Mouse (Mus musculus): ENCODE results near the gene Ncaph2. TPM values are rescaled to one million over a fixed set of nuclear protein-coding genes. Genes with fewer than 3 reads are reported as not detected.
A peak's percentile ranks its signal among the peaks of the same experiment; 100 is the strongest.

Ncaph2 gene
- total RNA-seq, 1 experiment from 2014 or later, result 104 TPM

DNA sequence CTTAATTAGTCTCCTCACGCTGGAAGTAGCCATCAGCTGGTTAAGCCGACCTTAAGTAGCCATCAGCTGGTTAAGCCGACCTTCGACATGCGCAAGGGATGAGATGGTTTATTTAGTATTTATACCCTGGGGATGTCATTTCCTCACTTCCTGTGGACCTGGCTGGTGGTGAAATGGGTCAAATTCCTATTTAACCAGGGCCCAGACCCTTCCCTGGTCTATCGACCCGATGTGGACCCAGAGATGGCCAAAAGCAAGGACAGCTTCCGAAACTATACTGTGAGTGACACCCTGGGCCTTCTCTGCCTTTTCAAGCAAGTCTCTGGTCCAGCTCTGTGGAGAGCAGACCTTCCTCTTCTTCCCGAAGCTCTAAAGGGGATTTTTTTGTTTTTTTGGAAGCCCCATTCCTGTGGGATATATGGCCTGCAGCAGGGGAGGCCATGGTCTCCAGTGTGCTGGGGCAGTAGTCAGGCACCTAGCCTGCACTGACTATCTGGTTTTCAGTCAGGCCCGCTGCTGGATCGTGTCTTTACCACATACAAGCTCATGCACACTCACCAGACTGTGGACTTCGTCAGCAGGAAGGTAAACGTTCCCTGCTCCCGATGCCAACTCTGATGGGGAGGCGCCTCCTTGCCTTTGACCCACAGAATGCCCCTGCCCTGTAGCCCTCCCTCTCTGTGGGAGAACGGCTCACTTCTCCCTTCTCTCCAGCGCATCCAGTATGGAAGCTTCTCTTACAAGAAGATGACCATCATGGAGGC, 20.6 kb upstream of the Ncaph2 start:
- ATAC-seq (replicated peaks in 1 of 2; ENCODE audit: insufficient read depth in 1 of 2, low FRiP score in 2 of 2, low TSS enrichment in 1 of 2, low read depth in 1 of 2, poor library complexity in 2 of 2, severe bottlenecking in 2 of 2), result no peak

DNA sequence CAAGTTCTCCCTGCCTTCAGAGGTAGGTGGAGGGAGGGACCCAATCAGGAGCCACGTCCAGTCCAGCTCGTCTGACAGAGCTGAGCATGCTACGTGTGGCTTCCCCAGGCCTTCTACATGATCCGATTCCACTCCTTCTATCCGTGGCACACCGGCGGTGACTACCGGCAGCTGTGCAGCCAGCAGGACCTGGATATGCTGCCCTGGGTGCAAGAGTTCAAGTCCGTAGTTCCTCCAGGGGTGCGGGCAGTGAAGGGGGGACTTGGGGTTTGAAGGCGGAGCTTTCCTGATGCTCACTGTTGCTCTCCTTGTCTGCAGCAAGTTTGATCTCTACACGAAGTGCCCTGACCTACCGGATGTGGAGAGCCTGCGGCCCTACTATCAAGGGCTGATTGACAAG, 19.1 kb upstream of the Ncaph2 start:
- ATAC-seq (replicated peaks in 1 of 2; ENCODE audit: insufficient read depth in 1 of 2, low FRiP score in 2 of 2, low TSS enrichment in 1 of 2, low read depth in 1 of 2, poor library complexity in 2 of 2, severe bottlenecking in 2 of 2), result no peak

- peak; percentile 73 to 91 for ATAC-seq (replicated peaks in 1 of 2; ENCODE audit: insufficient read depth in 1 of 2, low FRiP score in 2 of 2, low TSS enrichment in 1 of 2, low read depth in 1 of 2, poor library complexity in 2 of 2, severe bottlenecking in 2 of 2)
These were observed 15.8 kb upstream of the Ncaph2 start for GRCm38 (mm10) chr15:89339696-89340095.

DNA sequence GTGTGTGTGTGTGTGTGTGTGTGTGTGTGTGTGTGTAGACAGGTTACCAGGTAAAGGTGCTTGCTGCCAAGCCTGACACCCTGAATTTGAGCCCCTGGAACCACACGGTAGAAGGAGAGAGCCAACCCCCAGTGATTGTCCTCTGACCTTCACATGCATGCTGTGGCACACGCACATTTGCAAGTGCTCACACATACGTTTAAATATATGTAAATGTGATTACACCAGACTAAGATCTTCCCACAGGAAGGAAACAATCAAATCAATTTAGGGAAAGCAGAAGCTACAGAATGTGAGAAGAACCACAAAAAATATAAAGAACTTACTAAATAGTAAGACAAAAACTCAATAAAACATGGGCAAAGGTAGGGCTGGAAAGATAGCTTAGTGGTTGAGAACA, 15.4 kb upstream of the Ncaph2 start:
- ATAC-seq (replicated peaks in 1 of 2; ENCODE audit: insufficient read depth in 1 of 2, low FRiP score in 2 of 2, low TSS enrichment in 1 of 2, low read depth in 1 of 2, poor library complexity in 2 of 2, severe bottlenecking in 2 of 2), result peak in 1 of 2 experiments; percentile 43; a peak in 1 of 4 replicates

GRCm38 (mm10) chr15:89341678-89342077, 13.8 kb upstream of the Ncaph2 start:
- ATAC-seq (replicated peaks in 1 of 2; ENCODE audit: insufficient read depth in 1 of 2, low FRiP score in 2 of 2, low TSS enrichment in 1 of 2, low read depth in 1 of 2, poor library complexity in 2 of 2, severe bottlenecking in 2 of 2), result no peak

DNA sequence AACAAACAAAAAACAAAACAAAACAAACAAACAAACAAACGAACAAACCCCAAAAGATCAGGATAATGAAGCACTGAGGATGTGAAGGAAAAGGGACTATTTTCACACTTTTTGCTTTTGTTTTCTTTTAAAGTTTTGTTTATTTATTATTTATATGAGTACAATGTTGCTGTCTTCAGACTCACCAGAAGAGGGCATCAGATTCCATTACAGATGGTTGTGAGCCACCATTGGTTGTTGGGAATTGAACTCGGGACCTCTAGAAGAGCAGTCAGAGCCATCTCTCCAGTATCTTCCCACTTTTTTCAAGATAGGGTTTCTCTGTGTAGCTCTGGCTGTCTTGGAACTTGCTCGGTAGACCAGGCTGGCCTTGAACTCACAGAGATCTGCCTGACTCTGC, 12.2 kb upstream of the Ncaph2 start:
- ATAC-seq (replicated peaks in 1 of 2; ENCODE audit: insufficient read depth in 1 of 2, low FRiP score in 2 of 2, low TSS enrichment in 1 of 2, low read depth in 1 of 2, poor library complexity in 2 of 2, severe bottlenecking in 2 of 2), result no peak

GRCm38 (mm10) chr15:89350447-89350846, 5.1 kb upstream of the Ncaph2 start:
- ATAC-seq (replicated peaks in 1 of 2; ENCODE audit: insufficient read depth in 1 of 2, low FRiP score in 2 of 2, low TSS enrichment in 1 of 2, low read depth in 1 of 2, poor library complexity in 2 of 2, severe bottlenecking in 2 of 2), result no peak

DNA sequence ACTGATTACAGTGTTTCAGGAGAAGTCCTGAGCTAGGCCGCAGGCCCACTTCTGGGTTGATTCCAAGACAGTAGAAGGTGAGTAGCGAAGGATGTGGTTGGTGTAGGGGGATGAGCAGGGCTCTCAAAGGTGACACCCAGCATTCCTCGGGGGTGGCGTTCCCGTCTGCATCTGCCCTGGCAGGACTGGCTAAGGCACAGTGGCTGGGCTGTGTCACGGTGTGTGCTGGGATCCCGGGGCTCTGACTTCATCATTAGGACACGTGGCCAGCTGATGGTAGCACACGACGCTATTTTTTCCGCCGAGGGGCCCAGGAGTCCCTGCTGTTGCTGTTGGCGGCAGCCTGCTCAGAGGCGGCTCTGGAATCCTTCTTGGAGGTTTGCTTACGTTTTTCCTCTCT, 4.2 kb upstream of the Ncaph2 start:
- ATAC-seq (replicated peaks in 1 of 2; ENCODE audit: insufficient read depth in 1 of 2, low FRiP score in 2 of 2, low TSS enrichment in 1 of 2, low read depth in 1 of 2, poor library complexity in 2 of 2, severe bottlenecking in 2 of 2), result no peak

DNA sequence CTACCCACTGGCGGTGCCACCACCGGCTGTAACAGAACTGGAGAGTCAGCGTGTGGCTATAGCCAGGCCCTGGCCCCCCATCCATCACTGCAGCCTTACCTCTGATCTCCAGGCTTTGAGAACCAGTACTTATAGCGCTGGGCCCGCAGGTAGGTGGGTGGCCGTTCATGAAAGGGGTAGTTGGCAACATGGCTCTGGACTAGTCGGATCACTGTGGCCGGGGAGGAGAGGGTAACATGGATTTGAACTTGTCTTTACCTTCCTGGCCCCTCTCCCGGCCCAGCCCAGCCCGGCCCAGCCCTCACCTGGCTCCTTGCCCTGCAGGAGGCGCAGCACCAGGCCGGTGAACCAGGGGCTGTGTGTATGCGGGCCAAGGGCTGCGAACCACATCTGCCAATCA, 3.5 kb upstream of the Ncaph2 start:
- ATAC-seq (replicated peaks in 1 of 2; ENCODE audit: insufficient read depth in 1 of 2, low FRiP score in 2 of 2, low TSS enrichment in 1 of 2, low read depth in 1 of 2, poor library complexity in 2 of 2, severe bottlenecking in 2 of 2), result no peak

GRCm38 (mm10) chr15:89352795-89353194, 2.7 kb upstream of the Ncaph2 start:
- ATAC-seq (replicated peaks in 1 of 2; ENCODE audit: insufficient read depth in 1 of 2, low FRiP score in 2 of 2, low TSS enrichment in 1 of 2, low read depth in 1 of 2, poor library complexity in 2 of 2, severe bottlenecking in 2 of 2), result no peak

- no peak for ATAC-seq (replicated peaks in 1 of 2; ENCODE audit: insufficient read depth in 1 of 2, low FRiP score in 2 of 2, low TSS enrichment in 1 of 2, low read depth in 1 of 2, poor library complexity in 2 of 2, severe bottlenecking in 2 of 2)
These were observed 1.7 kb upstream of the Ncaph2 start for GRCm38 (mm10) chr15:89353837-89354236.

DNA sequence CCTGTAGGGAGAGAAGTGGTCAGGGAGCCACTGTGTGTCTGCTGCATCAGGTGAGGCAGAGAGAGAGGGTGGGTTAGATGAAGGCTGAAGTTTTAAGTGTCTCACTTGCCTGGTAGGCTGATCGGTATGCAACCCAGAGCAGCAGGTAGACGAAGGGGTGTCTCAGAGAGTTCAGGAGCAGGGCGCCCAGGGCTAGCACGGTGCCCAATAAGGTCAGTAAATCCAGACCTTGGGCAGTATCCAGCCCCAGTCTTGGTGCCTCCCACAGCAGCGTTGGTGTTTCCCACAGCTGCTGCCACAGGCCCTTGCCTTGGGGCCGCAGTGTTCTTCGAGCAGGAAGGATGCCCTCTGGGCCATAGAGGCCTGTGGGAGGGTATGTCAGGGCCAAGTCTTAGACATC, 1.1 kb upstream of the Ncaph2 start:
- no peak for ATAC-seq (replicated peaks in 1 of 2; ENCODE audit: insufficient read depth in 1 of 2, low FRiP score in 2 of 2, low TSS enrichment in 1 of 2, low read depth in 1 of 2, poor library complexity in 2 of 2, severe bottlenecking in 2 of 2)

- ATAC-seq (replicated peaks in 1 of 2; ENCODE audit: insufficient read depth in 1 of 2, low FRiP score in 2 of 2, low TSS enrichment in 1 of 2, low read depth in 1 of 2, poor library complexity in 2 of 2, severe bottlenecking in 2 of 2), result peak; percentile 56 to 60
These were observed 853 bp downstream of the Ncaph2 start for GRCm38 (mm10) chr15:89356372-89356771.

- no peak for ATAC-seq (replicated peaks in 1 of 2; ENCODE audit: insufficient read depth in 1 of 2, low FRiP score in 2 of 2, low TSS enrichment in 1 of 2, low read depth in 1 of 2, poor library complexity in 2 of 2, severe bottlenecking in 2 of 2)
These were observed 3.3 kb downstream of the Ncaph2 start for GRCm38 (mm10) chr15:89358784-89359183.

- ATAC-seq (replicated peaks in 1 of 2; ENCODE audit: insufficient read depth in 1 of 2, low FRiP score in 2 of 2, low TSS enrichment in 1 of 2, low read depth in 1 of 2, poor library complexity in 2 of 2, severe bottlenecking in 2 of 2), result no peak
These were observed 7.5 kb downstream of the Ncaph2 start for GRCm38 (mm10) chr15:89363051-89363450.

DNA sequence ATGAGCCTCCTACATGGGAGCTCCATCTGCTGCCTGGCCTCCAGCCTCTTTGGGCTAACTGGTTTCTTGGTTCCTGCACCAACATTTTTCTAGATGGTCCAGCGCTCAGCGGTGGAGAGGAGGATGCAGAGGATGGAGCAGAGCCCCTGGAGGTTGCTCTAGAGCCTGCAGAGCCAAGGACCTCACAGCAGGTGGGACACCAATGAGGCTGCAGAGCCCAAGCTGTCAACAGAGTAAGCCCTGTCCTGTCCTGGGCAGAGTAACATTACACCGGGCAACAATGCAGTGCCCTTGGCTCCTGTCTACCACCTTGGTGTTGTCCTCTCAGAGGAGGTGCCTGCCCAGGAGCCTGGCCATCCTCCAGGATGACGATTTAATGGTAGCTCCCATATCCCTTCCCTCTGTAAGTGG, 9.6 kb downstream of the Ncaph2 start:
- ATAC-seq (replicated peaks in 1 of 2; ENCODE audit: insufficient read depth in 1 of 2, low FRiP score in 2 of 2, low TSS enrichment in 1 of 2, low read depth in 1 of 2, poor library complexity in 2 of 2, severe bottlenecking in 2 of 2), result no peak

DNA sequence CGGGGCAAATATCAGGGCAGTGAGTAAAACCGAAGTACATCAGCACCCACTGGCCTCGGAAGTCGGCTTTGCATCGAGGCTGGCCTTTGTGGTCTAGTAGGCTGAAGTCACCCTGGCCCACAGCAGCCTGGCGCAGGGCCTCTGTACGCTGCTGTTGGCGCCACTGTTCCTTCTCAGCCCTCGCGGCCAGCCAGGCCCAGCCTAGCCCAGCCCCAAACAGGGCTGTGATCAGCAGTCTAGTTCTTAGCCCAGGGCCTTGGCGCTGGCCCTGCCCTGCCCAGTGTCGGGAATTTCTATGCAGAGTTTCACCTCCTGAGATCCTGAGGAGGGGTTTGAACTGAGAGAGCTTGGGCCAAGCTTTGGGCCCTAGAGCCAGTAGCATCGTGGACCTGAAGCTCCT, 16.5 kb downstream of the Ncaph2 start:
- ATAC-seq (replicated peaks in 1 of 2; ENCODE audit: insufficient read depth in 1 of 2, low FRiP score in 2 of 2, low TSS enrichment in 1 of 2, low read depth in 1 of 2, poor library complexity in 2 of 2, severe bottlenecking in 2 of 2), result no peak

DNA sequence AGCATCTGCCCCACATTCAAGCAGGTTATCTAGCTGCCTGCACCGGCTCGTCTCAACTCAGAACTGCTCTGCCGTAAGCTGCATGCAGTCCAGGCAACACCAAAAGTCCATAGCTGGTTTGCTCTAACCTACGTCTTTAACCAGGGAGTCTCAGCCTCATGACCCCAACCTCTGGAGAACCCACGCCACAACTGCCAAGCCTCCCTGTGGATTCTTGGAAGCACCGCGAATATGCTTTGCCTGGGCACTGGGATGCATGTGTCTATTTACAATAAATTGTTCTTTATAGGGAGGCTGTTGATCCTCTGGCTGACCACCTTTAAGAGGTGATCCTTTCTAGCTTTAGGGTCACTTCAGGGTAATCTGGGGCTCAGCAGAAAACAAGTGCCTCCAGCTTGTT, 17.0 kb downstream of the Ncaph2 start:
- ATAC-seq (replicated peaks in 1 of 2; ENCODE audit: insufficient read depth in 1 of 2, low FRiP score in 2 of 2, low TSS enrichment in 1 of 2, low read depth in 1 of 2, poor library complexity in 2 of 2, severe bottlenecking in 2 of 2), result no peak

- ATAC-seq (replicated peaks in 1 of 2; ENCODE audit: insufficient read depth in 1 of 2, low FRiP score in 2 of 2, low TSS enrichment in 1 of 2, low read depth in 1 of 2, poor library complexity in 2 of 2, severe bottlenecking in 2 of 2), result peak; percentile 74 to 82
These were observed 17.7 kb downstream of the Ncaph2 start for GRCm38 (mm10) chr15:89373027-89373761.

Measured in hematopoietic stem cell, adult 5-6 weeks (primary cell).